Mouse (Mus musculus) liver, postnatal 0 days (tissue): ENCODE results near the gene Vmp1. TPM values are rescaled to one million over a fixed set of nuclear protein-coding genes. Genes with fewer than 3 reads are reported as not detected.

Source experiments
- ATAC-seq: fragments of 200-750 bp; cut with Nextera tagmentation; 2 replicates; pipeline ENCODE4 v1.8.0; 2017; ENCODE audit warnings: mild to moderate bottlenecking, moderate library complexity
- DNase-seq: peaks from one replicate; pipeline ENCODE4 v3.0.0-alpha.2; 2016
- H3K27ac ChIP-seq: fragments of 300-500 bp; sonication (generic); 2 replicates; pipeline ENCODE4 v1.5.1; 2014; ENCODE audit warnings: antibody characterized with exemption, moderate library complexity, mild to moderate bottlenecking, low read depth
- H3K27me3 ChIP-seq: fragments of 300-500 bp; sonication (generic); 2 replicates; pipeline ENCODE4 v1.6.1; 2014; ENCODE audit warnings: low read length, control low read depth, mixed read lengths; ENCODE audit not compliant: insufficient read depth
- H3K36me3 ChIP-seq: fragments of 300-500 bp; sonication (generic); replicated peaks from 2 replicates; pipeline ENCODE4 v1.6.1; 2014; ENCODE audit warnings: mild to moderate bottlenecking, control low read depth, low read length, moderate library complexity, mixed read lengths; ENCODE audit not compliant: insufficient read depth
- H3K4me1 ChIP-seq: fragments of 300-500 bp; sonication (generic); 2 replicates; pipeline ENCODE4 v1.6.1; 2014; ENCODE audit warnings: antibody characterized with exemption, mild to moderate bottlenecking, control low read depth; ENCODE audit not compliant: insufficient read depth
- H3K4me2 ChIP-seq: fragments of 300-500 bp; sonication (generic); 2 replicates; pipeline ENCODE4 v1.6.1; 2014; ENCODE audit warnings: low read depth, mild to moderate bottlenecking, low read length, moderate library complexity, mixed read lengths
- H3K4me3 ChIP-seq: fragments of 300-500 bp; sonication (generic); 2 replicates; pipeline ENCODE4 v1.5.1; 2014; ENCODE audit warnings: low read depth, low read length
- H3K9ac ChIP-seq: fragments of 300-500 bp; sonication (generic); replicated peaks from 2 replicates; pipeline ENCODE4 v1.6.1; 2014; ENCODE audit warnings: mild to moderate bottlenecking, moderate library complexity
- H3K9me3 ChIP-seq: fragments of 300-500 bp; sonication (generic); 2 replicates; pipeline ENCODE4 v1.6.1; 2016; ENCODE audit warnings: mild to moderate bottlenecking, control low read depth, low read length, mixed read lengths
- CTCF ChIP-seq: sonication (generic); IDR thresholded peaks from 2 replicates; pipeline ENCODE4 v1.5.1; 2016; ENCODE audit warnings: antibody characterized with exemption, low read depth
- EP300 ChIP-seq: IDR thresholded peaks from 2 replicates; pipeline ENCODE4 v1.6.1; 2016; ENCODE audit warnings: antibody characterized with exemption, low read depth, mild to moderate bottlenecking
- WGBS: fragments of 180-500 bp; shearing (Covaris S2); extraction: QIAGEN DNeasy Blood & Tissue Kit; methylation state at CpG from one replicate; pipeline ENCODE4 v1.1.7; 2014; ENCODE audit not compliant: insufficient replicate concordance; 5-methylcytosine and 5-hydroxymethylcytosine counted together
- polyA plus RNA-seq: library from polyadenylated mRNA; unstranded; fragments of >200 nt; fragmentation: Nextera tagmentation; extraction: Ambion mirVana; gene quantifications from 2 replicates; pipeline ENCODE4 v1.2.1, GENCODE M21; 2015

Vmp1 gene
- polyA plus RNA-seq, 1 experiment from 2014 or later = 125 TPM

GRCm38 (mm10) chr11:86547412-86547811 lies 136.2 kb downstream of the Vmp1 start:
- Histone ChIP-seq H3K4me3 (no peak overlapping the region), H3K9ac (no peak overlapping the region), H3K27me3 (no peaks in the 10 kb centered on the region), H3K27ac (no peak overlapping the region), H3K9me3 (no peaks in the 10 kb centered on the region), H3K4me2 (no peak overlapping the region), H3K4me1 (peaks cover 16% of the 10 kb centered on the region), H3K36me3 (peaks cover 7% of the 10 kb centered on the region; the same call in 1 of the 2 replicates)
- 100% methylated on average over 1 of the region's 1 CpGs for WGBS
- peak; percentile 46 for TF ChIP-seq CTCF
- TF ChIP-seq EP300 = no peak
- ATAC-seq = no peak
- DNase-seq = no peak

GRCm38 (mm10) chr11:86545556-86545955 lies 138.1 kb downstream of the Vmp1 start:
- peak overlapping the region; percentile 80 for H3K4me2 ChIP-seq
- 65% methylated on average over 8 of the region's 8 CpGs for WGBS
- ATAC-seq (no peak), DNase-seq (no peak)
- no peaks in the 10 kb centered on the region for H3K9me3 ChIP-seq
- peaks cover 5% of the 10 kb centered on the region; the same call in 1 of the 2 replicates for H3K36me3 ChIP-seq
- no peak for TF ChIP-seq CTCF
- TF ChIP-seq EP300 = no peak
- peak overlapping the region; percentile 98 for H3K9ac ChIP-seq
- H3K27ac ChIP-seq = peak overlapping the region; percentile 95
- no peaks in the 10 kb centered on the region for H3K27me3 ChIP-seq
- H3K4me1 ChIP-seq = peaks cover 19% of the 10 kb centered on the region
- peak overlapping the region; percentile 98 for H3K4me3 ChIP-seq

DNA sequence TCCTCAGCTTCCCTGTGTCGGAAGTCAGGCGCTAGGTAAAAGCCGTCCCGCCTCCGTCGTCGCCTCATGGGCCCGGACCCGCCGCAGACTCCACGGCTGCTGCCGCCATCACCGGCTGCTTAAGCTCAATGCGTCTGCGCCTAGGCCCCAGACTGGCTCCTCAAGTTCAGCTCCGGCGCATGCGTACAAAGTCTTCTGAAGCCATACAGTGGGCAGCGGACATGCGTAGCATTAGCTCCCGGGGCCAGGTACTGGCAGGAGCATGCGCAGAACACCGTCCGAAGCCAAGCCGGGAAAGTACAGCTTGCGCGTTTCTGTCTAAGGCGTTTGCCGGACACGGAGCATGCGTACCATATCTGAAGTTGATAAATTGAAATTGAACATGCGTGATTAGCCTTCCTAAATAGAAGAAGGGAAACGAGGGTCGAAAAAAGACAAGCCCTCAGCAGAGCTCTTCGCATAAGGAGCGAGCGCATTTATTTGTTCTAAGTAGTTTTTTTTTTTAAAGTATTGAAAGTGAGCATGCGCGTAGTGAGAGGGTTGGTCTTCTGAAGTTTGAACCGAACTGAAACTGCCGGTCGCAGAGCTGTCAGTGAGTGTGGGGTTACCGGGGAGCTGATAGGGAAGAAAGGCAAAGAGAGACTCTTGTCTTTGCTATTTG lies 138.9 kb downstream of the Vmp1 start, which contains the start of the genes Rps6kb1 and Tubd1:
Rps6kb1 (minus strand) TSS at position 167 of the 661 bp plus-strand sequence.
Tubd1 (plus strand) TSS at position 353 of the 661 bp plus-strand sequence.
- ATAC-seq = peak; percentile 98
- WGBS = 1% methylated on average over 43 of the region's 43 CpGs
- Histone ChIP-seq H3K36me3 (peaks cover 5% of the 10 kb centered on the region; the same call in 1 of the 2 replicates), H3K9ac (peak within 1 kb of the TSS; percentile 98), H3K4me2 (peak within 1 kb of the TSS; percentile 80), H3K4me1 (peaks cover 19% of the 10 kb centered on the region), H3K27ac (peak within 1 kb of the TSS; percentile 95), H3K4me3 (peak within 1 kb of the TSS; percentile 98), H3K9me3 (no peaks in the 10 kb centered on the region), H3K27me3 (no peaks in the 10 kb centered on the region)
- TF ChIP-seq CTCF (no peak), EP300 (peak; percentile 8; the same call in 1 of the 2 replicates)
- DNase-seq = peak; percentile 98

- H3K4me3 ChIP-seq = peak overlapping the region; percentile 98
- DNase-seq (no peak), ATAC-seq (peak; percentile 67)
Observed at GRCm38 (mm10) chr11:86543960-86544638, 139.5 kb downstream of the Vmp1 start.

GRCm38 (mm10) chr11:86542851-86543250 lies 140.8 kb downstream of the Vmp1 start:
- peak overlapping the region; percentile 80 for H3K4me2 ChIP-seq

More at GRCm38 (mm10) chr11:86543960-86544638, 139.5 kb downstream of the Vmp1 start:
- Histone ChIP-seq H3K4me1 (peaks cover 19% of the 10 kb centered on the region), H3K4me2 (peak overlapping the region; percentile 80), H3K27ac (peak overlapping the region; percentile 95), H3K9ac (peak overlapping the region; percentile 98), H3K27me3 (no peaks in the 10 kb centered on the region), H3K36me3 (peaks cover 2% of the 10 kb centered on the region; the same call in 1 of the 2 replicates), H3K9me3 (no peaks in the 10 kb centered on the region)
- no peak for TF ChIP-seq EP300
- TF ChIP-seq CTCF = no peak
- WGBS = under 1% methylated on average over 38 of the region's 50 CpGs

DNA sequence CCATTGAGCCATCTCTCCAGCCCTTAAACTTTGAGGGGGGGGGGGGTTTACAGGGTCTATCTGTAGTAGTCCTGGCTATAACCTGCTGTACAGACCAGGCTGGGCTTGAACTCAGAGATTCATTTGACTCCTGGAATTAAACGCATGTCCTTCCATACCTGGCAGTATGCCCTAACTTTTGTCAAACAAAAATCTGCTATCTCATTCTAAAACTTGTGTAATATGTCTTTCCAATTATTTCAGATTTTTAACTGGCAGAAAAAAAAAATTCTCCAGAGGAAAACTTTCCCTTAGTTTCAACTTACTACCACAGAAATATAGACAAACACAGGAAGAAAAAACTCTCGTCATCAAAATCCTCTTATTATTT lies 143.2 kb downstream of the Vmp1 start:
- H3K36me3 ChIP-seq = no peaks in the 10 kb centered on the region
- 75% methylated on average over 2 of the region's 2 CpGs for WGBS
- H3K9me3 ChIP-seq = no peaks in the 10 kb centered on the region
- ATAC-seq (no peak), DNase-seq (no peak)
- no peak overlapping the region for H3K9ac ChIP-seq
- no peak overlapping the region for H3K4me3 ChIP-seq
- no peak for TF ChIP-seq CTCF
- TF ChIP-seq EP300 = no peak
- no peaks in the 10 kb centered on the region for H3K27me3 ChIP-seq
- H3K27ac ChIP-seq = no peak overlapping the region
- peaks cover 15% of the 10 kb centered on the region for H3K4me1 ChIP-seq
- no peak overlapping the region for H3K4me2 ChIP-seq

More at GRCm38 (mm10) chr11:86542851-86543250, 140.8 kb downstream of the Vmp1 start:
- WGBS = 92% methylated on average over 1 of the region's 1 CpGs
- H3K36me3 ChIP-seq = no peaks in the 10 kb centered on the region
- H3K9ac ChIP-seq = no peak overlapping the region
- no peak for ATAC-seq
- no peaks in the 10 kb centered on the region for H3K27me3 ChIP-seq
- no peaks in the 10 kb centered on the region for H3K9me3 ChIP-seq
- H3K4me3 ChIP-seq = no peak overlapping the region
- H3K27ac ChIP-seq = no peak overlapping the region
- H3K4me1 ChIP-seq = peaks cover 19% of the 10 kb centered on the region
- TF ChIP-seq CTCF = no peak
- TF ChIP-seq EP300 = no peak
- DNase-seq = no peak
